8 mouse cellular contexts compared by ENCODE assay signal in the genomic region with DNA sequence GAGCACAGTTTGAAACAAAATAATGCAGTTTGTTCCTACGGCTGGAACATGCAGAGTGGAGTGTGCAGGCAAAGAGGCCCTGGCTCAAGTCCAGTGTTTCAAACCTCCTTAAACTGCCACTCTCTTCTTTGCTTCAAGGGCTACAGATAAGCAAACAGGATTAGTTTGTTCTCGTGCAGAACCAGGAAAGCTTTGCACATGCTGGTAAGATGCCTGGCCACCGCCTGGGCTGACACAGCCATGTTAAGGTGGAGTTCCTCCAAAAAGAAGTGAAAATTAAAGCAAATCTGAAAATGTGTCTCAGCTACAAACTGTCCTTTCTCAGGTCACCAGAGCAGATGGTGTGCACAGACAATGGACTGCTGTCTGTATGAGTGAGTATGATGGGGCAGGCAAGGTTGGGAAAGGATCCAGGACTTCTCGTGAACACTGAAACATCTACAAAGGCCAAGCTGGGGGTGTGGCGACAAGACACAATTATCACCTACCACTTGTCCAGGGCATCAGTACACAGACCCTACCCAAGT.
DNase-seq lines count a peak whose midpoint lies in the region.

No protein-coding gene starts in this region.

- DNase-seq in embryo, embryonic 10 days (ENCODE audit: low spot score): peak; percentile 7
- no peak for DNase-seq in embryo, embryonic 9.5 days (ENCODE audit: extremely low spot score)
- DNase-seq in cerebellum, postnatal 10 days: peak; percentile 78 to 84
- DNase-seq in gonadal fat pad, adult 2 months (ENCODE audit: low read depth): peak; percentile 12
- peak; percentile 63 for DNase-seq in kidney, postnatal 10 days
- peak; percentile 76 to 84 for DNase-seq in lung, adult 18-20 months
- peak; percentile 24 for DNase-seq in retina, postnatal 7 days (ENCODE audit: low read depth, low spot score)
- no peak for DNase-seq in spleen, postnatal 14 days (ENCODE audit: low spot score in 2 of 2)

Comparison
In these comparisons a context has a peak if more than half of its experiments do, and no peak if none do; other contexts are left out.
1. DNase-seq: peak in embryo, embryonic 10 days (single experiment), cerebellum, postnatal 10 days (2 of 2), gonadal fat pad, adult 2 months (single experiment), kidney, postnatal 10 days (single experiment), lung, adult 18-20 months (2 of 2) and retina, postnatal 7 days (single experiment); none in embryo, embryonic 9.5 days (single experiment) and spleen, postnatal 14 days (0 of 2).